Mouse (Mus musculus) spleen, postnatal 10 days (tissue): ENCODE measurements around the gene Tpm3.

ENCODE experiments used
- DNase-seq, 2 experiments: peaks; one replicate each; pipeline ENCODE4 v3.0.0; 2021 to 2022; ENCODE audit warnings: low spot score in 2 of 2

Gene Tpm3

GRCm38 (mm10) chr3:90136660-90137059 lies 64.2 kb downstream of the Tpm3 start:
- DNase-seq = no peak

GRCm38 (mm10) chr3:90137606-90138005 lies 65.2 kb downstream of the Tpm3 start:
- DNase-seq = no peak

GRCm38 (mm10) chr3:90139962-90140361 lies 67.5 kb downstream of the Tpm3 start:
- DNase-seq = no peak

- DNase-seq = no peak
Observed at GRCm38 (mm10) chr3:90145461-90145860, 73.0 kb downstream of the Tpm3 start.

GRCm38 (mm10) chr3:90146651-90147050 lies 74.2 kb downstream of the Tpm3 start:
- DNase-seq = no peak
